Mouse (Mus musculus) heart, adult 2 months (tissue): ENCODE results near the gene Kptn.

Experiments used
- CTCF ChIP-seq: fragments of 200-600 bp; IDR thresholded peaks from 2 replicates; pipeline ENCODE4 v1.8.1; 2022; ENCODE audit warnings: antibody characterized with exemption, mild to moderate bottlenecking, moderate library complexity
- EP300 ChIP-seq: fragments of 200-500 bp; IDR thresholded peaks from 2 replicates; pipeline ENCODE4 v1.6.1; 2011; ENCODE audit warnings: low read depth, low read length, control low read depth; ENCODE audit not compliant: insufficient read depth
- POLR2A ChIP-seq: fragments of 200-500 bp; IDR thresholded peaks from 2 replicates; pipeline ENCODE4 v1.6.1; 2011; ENCODE audit warnings: mild to moderate bottlenecking, low read depth, low read length, control low read depth; ENCODE audit not compliant: insufficient read depth

- TF ChIP-seq EP300 (no peak), POLR2A (no peak), CTCF (no peak)
Measured at GRCm38 (mm10) chr7:16080581-16080980, 39.1 kb upstream of the Kptn start.
